Mouse (Mus musculus) neural tube, embryonic 15.5 days (tissue): ENCODE results near the gene Adgrl2. TPM values are rescaled to one million over a fixed set of nuclear protein-coding genes. Genes with fewer than 3 reads are reported as not detected.

Experiments used
- ATAC-seq: fragments of 200-750 bp; cut with Nextera tagmentation; 2 replicates; pipeline ENCODE4 v1.8.0; 2017; ENCODE audit warnings: mild to moderate bottlenecking, moderate TSS enrichment, moderate library complexity; ENCODE audit not compliant: low FRiP score
- H3K27ac ChIP-seq: fragments of 300-500 bp; sonication (generic); replicated peaks from 2 replicates; pipeline ENCODE4 v1.5.1; 2015; ENCODE audit warnings: mild to moderate bottlenecking, inconsistent platforms
- H3K27me3 ChIP-seq: fragments of 300-500 bp; sonication (generic); replicated peaks from 2 replicates; pipeline ENCODE4 v1.6.1; 2015; ENCODE audit warnings: inconsistent platforms
- H3K36me3 ChIP-seq: fragments of 300-500 bp; sonication (generic); 2 replicates; pipeline ENCODE4 v1.6.1; 2015; ENCODE audit warnings: inconsistent platforms
- H3K4me1 ChIP-seq: fragments of 300-500 bp; sonication (generic); 2 replicates; pipeline ENCODE4 v1.6.1; 2015; ENCODE audit warnings: inconsistent platforms
- H3K4me2 ChIP-seq: fragments of 300-500 bp; sonication (generic); 2 replicates; pipeline ENCODE4 v1.6.1; 2015; ENCODE audit warnings: inconsistent platforms, mild to moderate bottlenecking, moderate library complexity
- H3K4me3 ChIP-seq: fragments of 300-500 bp; sonication (generic); replicated peaks from 2 replicates; pipeline ENCODE4 v1.5.1; 2015; ENCODE audit warnings: mild to moderate bottlenecking, inconsistent platforms
- H3K9ac ChIP-seq: fragments of 300-500 bp; sonication (generic); replicated peaks from 2 replicates; pipeline ENCODE4 v1.6.1; 2015; ENCODE audit warnings: mild to moderate bottlenecking, inconsistent platforms
- H3K9me3 ChIP-seq: fragments of 300-500 bp; sonication (generic); replicated peaks from 2 replicates; pipeline ENCODE4 v1.6.1; 2016; ENCODE audit warnings: inconsistent platforms
- WGBS: fragments of 180-500 bp; shearing (Covaris S2); methylation state at CpG from one replicate; pipeline ENCODE4 v1.1.7; 2015; ENCODE audit warnings: mixed read lengths; 5-methylcytosine and 5-hydroxymethylcytosine counted together
- polyA plus RNA-seq: library from polyadenylated mRNA; unstranded; fragments of >200 nt; fragmentation: Nextera tagmentation; extraction: Ambion mirVana; gene quantifications from 2 replicates; pipeline ENCODE4 v1.2.1, GENCODE M21; 2015

The Adgrl2 gene
- polyA plus RNA-seq, 1 experiment from 2014 or later = 171 TPM

GRCm38 (mm10) chr3:148947266-148947665 is 43.1 kb downstream of the Adgrl2 start:
- no peak overlapping the region for H3K4me3 ChIP-seq
- no peak overlapping the region for H3K4me2 ChIP-seq
- 63% methylated on average over 6 of the region's 6 CpGs for WGBS
- no peak overlapping the region for H3K9ac ChIP-seq
- no peak for ATAC-seq
- H3K27ac ChIP-seq = no peak overlapping the region
- no peaks in the 10 kb centered on the region for H3K9me3 ChIP-seq
- H3K36me3 ChIP-seq = no peaks in the 10 kb centered on the region
- H3K27me3 ChIP-seq = no peaks in the 10 kb centered on the region
- peaks cover 54% of the 10 kb centered on the region for H3K4me1 ChIP-seq

- Histone ChIP-seq H3K27me3 (no peaks in the 10 kb centered on the region), H3K27ac (no peak overlapping the region), H3K4me2 (peak overlapping the region; percentile 38), H3K9ac (no peak overlapping the region), H3K4me3 (no peak overlapping the region), H3K36me3 (no peaks in the 10 kb centered on the region), H3K9me3 (no peaks in the 10 kb centered on the region), H3K4me1 (peaks cover 59% of the 10 kb centered on the region)
- no peak for ATAC-seq
- 15% methylated on average over 8 of the region's 8 CpGs for WGBS
Measured at GRCm38 (mm10) chr3:148945534-148945933, 44.8 kb downstream of the Adgrl2 start.

- H3K4me2 ChIP-seq = peak overlapping the region; percentile 9
- H3K4me1 ChIP-seq = peaks cover 37% of the 10 kb centered on the region
- H3K9me3 ChIP-seq = no peaks in the 10 kb centered on the region
- no peak overlapping the region for H3K9ac ChIP-seq
- no peak for ATAC-seq
- no peaks in the 10 kb centered on the region for H3K36me3 ChIP-seq
- no peak overlapping the region for H3K4me3 ChIP-seq
- no peaks in the 10 kb centered on the region for H3K27me3 ChIP-seq
- WGBS = 28% methylated on average over 7 of the region's 7 CpGs
- H3K27ac ChIP-seq = no peak overlapping the region; the same call in 1 of the 2 replicates
Measured at GRCm38 (mm10) chr3:148939457-148939856, 50.9 kb downstream of the Adgrl2 start.

GRCm38 (mm10) chr3:148935056-148935455 is 55.3 kb downstream of the Adgrl2 start:
- Histone ChIP-seq H3K4me1 (peaks cover 23% of the 10 kb centered on the region), H3K4me2 (no peak overlapping the region), H3K27me3 (no peaks in the 10 kb centered on the region), H3K27ac (0 out of 2 replicates have a peak overlapping the region, but pooled peaks have one; percentile 33), H3K36me3 (no peaks in the 10 kb centered on the region), H3K4me3 (no peak overlapping the region), H3K9me3 (no peaks in the 10 kb centered on the region), H3K9ac (no peak overlapping the region)
- ATAC-seq = no peak
- 80% methylated on average over 9 of the region's 9 CpGs for WGBS

- ATAC-seq = no peak
- H3K4me3 ChIP-seq = no peak overlapping the region
- no peak overlapping the region for H3K9ac ChIP-seq
- 90% methylated on average over 5 of the region's 5 CpGs for WGBS
- no peak overlapping the region for H3K4me2 ChIP-seq
- no peak overlapping the region for H3K27ac ChIP-seq
- H3K4me1 ChIP-seq = peaks cover 19% of the 10 kb centered on the region
- no peaks in the 10 kb centered on the region for H3K27me3 ChIP-seq
- H3K9me3 ChIP-seq = no peaks in the 10 kb centered on the region
- no peaks in the 10 kb centered on the region for H3K36me3 ChIP-seq
Measured at GRCm38 (mm10) chr3:148934279-148934678, 56.1 kb downstream of the Adgrl2 start.

GRCm38 (mm10) chr3:148933160-148933559 is 57.2 kb downstream of the Adgrl2 start:
- no peak for ATAC-seq
- WGBS = 89% methylated on average over 6 of the region's 6 CpGs
- H3K27me3 ChIP-seq = no peaks in the 10 kb centered on the region
- peaks cover 15% of the 10 kb centered on the region for H3K4me1 ChIP-seq
- H3K9ac ChIP-seq = no peak overlapping the region
- H3K9me3 ChIP-seq = no peaks in the 10 kb centered on the region
- no peak overlapping the region for H3K4me2 ChIP-seq
- H3K4me3 ChIP-seq = no peak overlapping the region
- H3K36me3 ChIP-seq = no peaks in the 10 kb centered on the region
- H3K27ac ChIP-seq = no peak overlapping the region

- WGBS = 66% methylated on average over 6 of the region's 6 CpGs
- H3K27ac ChIP-seq = no peak overlapping the region
- H3K4me3 ChIP-seq = no peak overlapping the region
- no peaks in the 10 kb centered on the region for H3K27me3 ChIP-seq
- peaks cover 15% of the 10 kb centered on the region for H3K4me1 ChIP-seq
- no peak overlapping the region for H3K4me2 ChIP-seq
- H3K36me3 ChIP-seq = no peaks in the 10 kb centered on the region
- no peaks in the 10 kb centered on the region for H3K9me3 ChIP-seq
- no peak for ATAC-seq
- H3K9ac ChIP-seq = no peak overlapping the region
Measured at GRCm38 (mm10) chr3:148930913-148931312, 59.4 kb downstream of the Adgrl2 start.

- Histone ChIP-seq H3K27me3 (no peaks in the 10 kb centered on the region), H3K9me3 (no peaks in the 10 kb centered on the region), H3K4me3 (no peak overlapping the region), H3K4me1 (peaks cover 16% of the 10 kb centered on the region), H3K4me2 (no peak overlapping the region), H3K27ac (no peak overlapping the region), H3K36me3 (no peaks in the 10 kb centered on the region), H3K9ac (no peak overlapping the region)
- no peak for ATAC-seq
- 75% methylated on average over 3 of the region's 3 CpGs for WGBS
Measured at GRCm38 (mm10) chr3:148926330-148926729, 64.0 kb downstream of the Adgrl2 start.

- no peak overlapping the region for H3K27ac ChIP-seq
Measured at GRCm38 (mm10) chr3:148922618-148923095, 67.7 kb downstream of the Adgrl2 start.

GRCm38 (mm10) chr3:148921966-148922587 is 68.3 kb downstream of the Adgrl2 start:
- no peaks in the 10 kb centered on the region for H3K27me3 ChIP-seq
- no peak overlapping the region for H3K4me3 ChIP-seq
- ATAC-seq = no peak
- H3K36me3 ChIP-seq = no peaks in the 10 kb centered on the region
- peaks cover 25% of the 10 kb centered on the region for H3K4me1 ChIP-seq
- no peak overlapping the region for H3K9ac ChIP-seq
- no peaks in the 10 kb centered on the region for H3K9me3 ChIP-seq
- 61% methylated on average over 13 of the region's 13 CpGs for WGBS
- H3K27ac ChIP-seq = no peak overlapping the region
- H3K4me2 ChIP-seq = peak overlapping the region; percentile 9

More at GRCm38 (mm10) chr3:148922618-148923095, 67.7 kb downstream of the Adgrl2 start:
- 57% methylated on average over 14 of the region's 14 CpGs for WGBS
- Histone ChIP-seq H3K4me2 (peak overlapping the region; percentile 9), H3K9me3 (no peaks in the 10 kb centered on the region), H3K9ac (no peak overlapping the region), H3K27me3 (no peaks in the 10 kb centered on the region), H3K4me1 (peaks cover 25% of the 10 kb centered on the region), H3K36me3 (no peaks in the 10 kb centered on the region), H3K4me3 (no peak overlapping the region)
- ATAC-seq = 0 out of 2 replicates have a peak, but pooled peaks have one; percentile 33

- Histone ChIP-seq H3K4me2 (no peak overlapping the region), H3K9ac (no peak overlapping the region), H3K4me3 (no peak overlapping the region), H3K27me3 (no peaks in the 10 kb centered on the region), H3K27ac (no peak overlapping the region), H3K4me1 (peaks cover 30% of the 10 kb centered on the region), H3K36me3 (no peaks in the 10 kb centered on the region), H3K9me3 (no peaks in the 10 kb centered on the region)
- no peak for ATAC-seq
- 55% methylated on average over 6 of the region's 6 CpGs for WGBS
Measured at GRCm38 (mm10) chr3:148920881-148921280, 69.5 kb downstream of the Adgrl2 start.

GRCm38 (mm10) chr3:148918425-148918824 is 71.9 kb downstream of the Adgrl2 start:
- no peak for ATAC-seq
- no peak overlapping the region for H3K9ac ChIP-seq
- no peak overlapping the region for H3K27ac ChIP-seq
- peaks cover 42% of the 10 kb centered on the region for H3K4me1 ChIP-seq
- H3K4me3 ChIP-seq = no peak overlapping the region
- H3K36me3 ChIP-seq = no peaks in the 10 kb centered on the region
- H3K9me3 ChIP-seq = no peaks in the 10 kb centered on the region
- H3K27me3 ChIP-seq = no peaks in the 10 kb centered on the region
- 89% methylated on average over 5 of the region's 5 CpGs for WGBS
- no peak overlapping the region for H3K4me2 ChIP-seq
